Mouse (Mus musculus) liver, embryonic 11.5 days (tissue): ENCODE data around the gene Tff1. TPM values are rescaled to one million over a fixed set of nuclear protein-coding genes. Genes with fewer than 3 reads are reported as not detected.

Source experiments
- ATAC-seq: fragments of 200-750 bp; cut with Nextera tagmentation; replicated peaks from 2 replicates; pipeline ENCODE4 v1.8.0; 2017; ENCODE audit warnings: moderate number of reproducible peaks, mild to moderate bottlenecking, moderate TSS enrichment, moderate library complexity; ENCODE audit not compliant: low FRiP score
- DNase-seq: peaks from one replicate; pipeline ENCODE4 v3.0.0-alpha.2; 2017; ENCODE audit warnings: low spot score
- H3K27ac ChIP-seq: fragments of 300-500 bp; sonication (generic); 2 replicates; pipeline ENCODE4 v1.5.1; 2014; ENCODE audit warnings: mild to moderate bottlenecking, low read depth, low read length, control low read depth
- H3K27me3 ChIP-seq: fragments of 300-500 bp; sonication (generic); replicated peaks from 2 replicates; pipeline ENCODE4 v1.6.1; 2014; ENCODE audit warnings: low read length, mixed read lengths; ENCODE audit not compliant: control insufficient read depth, insufficient read depth
- H3K36me3 ChIP-seq: fragments of 300-500 bp; sonication (generic); 2 replicates; pipeline ENCODE4 v1.6.1; 2014; ENCODE audit warnings: mild to moderate bottlenecking, low read length, moderate library complexity, mixed read lengths; ENCODE audit not compliant: control insufficient read depth, insufficient read depth
- H3K4me1 ChIP-seq: fragments of 300-500 bp; sonication (generic); replicated peaks from 2 replicates; pipeline ENCODE4 v1.6.1; 2014; ENCODE audit warnings: low read length, mixed read lengths; ENCODE audit not compliant: control insufficient read depth, insufficient read depth
- H3K4me2 ChIP-seq: fragments of 300-500 bp; sonication (generic); 2 replicates; pipeline ENCODE4 v1.6.1; 2014; ENCODE audit warnings: mild to moderate bottlenecking, control low read depth, moderate library complexity
- H3K4me3 ChIP-seq: fragments of 300-500 bp; sonication (generic); 2 replicates; pipeline ENCODE4 v1.5.1; 2014; ENCODE audit warnings: low read depth, low read length, control low read depth
- H3K9ac ChIP-seq: fragments of 300-500 bp; sonication (generic); 2 replicates; pipeline ENCODE4 v1.6.1; 2014; ENCODE audit warnings: low read depth, low read length, control low read depth
- H3K9me3 ChIP-seq: fragments of 300-500 bp; sonication (generic); 2 replicates; pipeline ENCODE4 v1.6.1; 2016; ENCODE audit warnings: low read length, inconsistent platforms, mixed read lengths; ENCODE audit not compliant: control insufficient read depth
- WGBS: fragments of 180-500 bp; shearing (Covaris S2); extraction: QIAGEN DNeasy Blood & Tissue Kit; methylation state at CpG from one replicate; pipeline ENCODE4 v1.1.7; 2014; 5-methylcytosine and 5-hydroxymethylcytosine counted together
- polyA plus RNA-seq: library from polyadenylated mRNA; unstranded; fragments of >200 nt; fragmentation: Nextera tagmentation; extraction: Ambion mirVana; gene quantifications from 2 replicates; pipeline ENCODE4 v1.2.1, GENCODE M21; 2014

Tff1 gene
- polyA plus RNA-seq, 1 experiment from 2014 or later: not detected

- Histone ChIP-seq H3K4me3 (no peak overlapping the region), H3K27me3 (no peaks in the 10 kb centered on the region), H3K27ac (no peak overlapping the region), H3K4me1 (no peaks in the 10 kb centered on the region), H3K9me3 (no peaks in the 10 kb centered on the region), H3K36me3 (no peaks in the 10 kb centered on the region), H3K9ac (no peak overlapping the region), H3K4me2 (no peak overlapping the region)
- WGBS: 76% methylated on average over 5 of the region's 5 CpGs
- DNase-seq (no peak), ATAC-seq (no peak)
These were observed 4.7 kb upstream of the Tff1 start for GRCm38 (mm10) chr17:31169796-31170195.

- no peak overlapping the region for H3K4me3 ChIP-seq
- no peaks in the 10 kb centered on the region for H3K9me3 ChIP-seq
- ATAC-seq (no peak), DNase-seq (no peak)
- H3K27me3 ChIP-seq: no peaks in the 10 kb centered on the region
- 73% methylated on average over 2 of the region's 2 CpGs for WGBS
- no peak overlapping the region for H3K4me2 ChIP-seq
- no peaks in the 10 kb centered on the region for H3K36me3 ChIP-seq
- no peak overlapping the region for H3K9ac ChIP-seq
- H3K4me1 ChIP-seq: no peaks in the 10 kb centered on the region
- no peak overlapping the region for H3K27ac ChIP-seq
These were observed 1.3 kb downstream of the Tff1 start for GRCm38 (mm10) chr17:31163821-31164220.

GRCm38 (mm10) chr17:31162607-31163006 is 2.5 kb downstream of the Tff1 start:
- Histone ChIP-seq H3K4me2 (no peak overlapping the region), H3K9me3 (no peaks in the 10 kb centered on the region), H3K36me3 (no peaks in the 10 kb centered on the region), H3K4me1 (no peaks in the 10 kb centered on the region), H3K27ac (no peak overlapping the region), H3K4me3 (no peak overlapping the region), H3K27me3 (no peaks in the 10 kb centered on the region), H3K9ac (no peak overlapping the region)
- no peak for ATAC-seq
- DNase-seq: no peak
- WGBS: 81% methylated on average over 12 of the region's 12 CpGs

GRCm38 (mm10) chr17:31160291-31160690 is 4.8 kb downstream of the Tff1 start:
- no peak for DNase-seq
- WGBS: 79% methylated on average over 4 of the region's 4 CpGs
- no peak overlapping the region for H3K9ac ChIP-seq

GRCm38 (mm10) chr17:31157921-31158320 is 7.2 kb downstream of the Tff1 start:
- Histone ChIP-seq H3K4me3 (no peak overlapping the region), H3K4me1 (no peaks in the 10 kb centered on the region; the same call in none of the 2 replicates), H3K27ac (no peak overlapping the region), H3K36me3 (no peaks in the 10 kb centered on the region), H3K4me2 (no peak overlapping the region), H3K9ac (no peak overlapping the region), H3K27me3 (no peaks in the 10 kb centered on the region), H3K9me3 (no peaks in the 10 kb centered on the region)
- ATAC-seq (no peak), DNase-seq (no peak)
- WGBS: 77% methylated on average over 6 of the region's 6 CpGs

More at GRCm38 (mm10) chr17:31160291-31160690, 4.8 kb downstream of the Tff1 start:
- H3K4me1 ChIP-seq: no peaks in the 10 kb centered on the region
- H3K4me2 ChIP-seq: no peak overlapping the region
- H3K4me3 ChIP-seq: no peak overlapping the region
- ATAC-seq: no peak
- H3K27ac ChIP-seq: no peak overlapping the region
- H3K27me3 ChIP-seq: no peaks in the 10 kb centered on the region
- H3K9me3 ChIP-seq: no peaks in the 10 kb centered on the region
- H3K36me3 ChIP-seq: no peaks in the 10 kb centered on the region

- DNase-seq (no peak), ATAC-seq (no peak)
- no peaks in the 10 kb centered on the region for H3K9me3 ChIP-seq
- WGBS: 44% methylated on average over 8 of the region's 8 CpGs
- H3K9ac ChIP-seq: no peak overlapping the region
- no peaks in the 10 kb centered on the region; the same call in none of the 2 replicates for H3K4me1 ChIP-seq
- no peak overlapping the region for H3K4me2 ChIP-seq
- H3K36me3 ChIP-seq: no peaks in the 10 kb centered on the region
- no peaks in the 10 kb centered on the region for H3K27me3 ChIP-seq
- H3K4me3 ChIP-seq: no peak overlapping the region
- no peak overlapping the region for H3K27ac ChIP-seq
These were observed 11.3 kb downstream of the Tff1 start for GRCm38 (mm10) chr17:31153785-31154184.

GRCm38 (mm10) chr17:31152966-31153499 is 12.0 kb downstream of the Tff1 start:
- no peaks in the 10 kb centered on the region; the same call in none of the 2 replicates for H3K4me1 ChIP-seq
- H3K9me3 ChIP-seq: no peaks in the 10 kb centered on the region
- no peak overlapping the region for H3K4me3 ChIP-seq
- H3K36me3 ChIP-seq: no peaks in the 10 kb centered on the region
- no peak overlapping the region for H3K27ac ChIP-seq
- 65% methylated on average over 9 of the region's 9 CpGs for WGBS
- DNase-seq (no peak), ATAC-seq (no peak)
- no peaks in the 10 kb centered on the region for H3K27me3 ChIP-seq
- H3K9ac ChIP-seq: no peak overlapping the region
- H3K4me2 ChIP-seq: no peak overlapping the region

- Histone ChIP-seq H3K4me3 (no peak overlapping the region), H3K27me3 (no peaks in the 10 kb centered on the region), H3K4me2 (no peak overlapping the region), H3K9me3 (no peaks in the 10 kb centered on the region), H3K27ac (no peak overlapping the region), H3K4me1 (no peaks in the 10 kb centered on the region; the same call in none of the 2 replicates), H3K9ac (no peak overlapping the region), H3K36me3 (no peaks in the 10 kb centered on the region)
- ATAC-seq: no peak
- no peak for DNase-seq
- WGBS: 65% methylated on average over 5 of the region's 5 CpGs
These were observed 12.6 kb downstream of the Tff1 start for GRCm38 (mm10) chr17:31152512-31152911.

GRCm38 (mm10) chr17:31145998-31146397 is 19.1 kb downstream of the Tff1 start:
- H3K36me3 ChIP-seq: no peaks in the 10 kb centered on the region
- WGBS: 62% methylated on average over 9 of the region's 9 CpGs

More at GRCm38 (mm10) chr17:31145998-31146397, 19.1 kb downstream of the Tff1 start:
- Histone ChIP-seq H3K27ac (no peak overlapping the region), H3K4me3 (no peak overlapping the region), H3K4me2 (no peak overlapping the region), H3K9me3 (no peaks in the 10 kb centered on the region), H3K27me3 (no peaks in the 10 kb centered on the region), H3K4me1 (no peaks in the 10 kb centered on the region), H3K9ac (no peak overlapping the region)
- DNase-seq: no peak
- no peak for ATAC-seq
